Mouse (Mus musculus) hindbrain, embryonic 12.5 days (tissue): ENCODE measurements around the gene Lsm4. TPM values are rescaled to one million over a fixed set of nuclear protein-coding genes. Genes with fewer than 3 reads are reported as not detected.

Experiments used
- ATAC-seq: fragments of 200-750 bp; cut with Nextera tagmentation; 2 replicates; pipeline ENCODE4 v1.8.0; 2017; ENCODE audit warnings: moderate TSS enrichment; ENCODE audit not compliant: low FRiP score
- H3K27ac ChIP-seq: fragments of 300-500 bp; sonication (generic); 2 replicates; pipeline ENCODE4 v1.5.1; 2016; ENCODE audit warnings: mild to moderate bottlenecking
- H3K27me3 ChIP-seq: fragments of 300-500 bp; sonication (generic); 2 replicates; pipeline ENCODE4 v1.6.1; 2016; ENCODE audit warnings: mild to moderate bottlenecking
- H3K36me3 ChIP-seq: fragments of 300-500 bp; sonication (generic); 2 replicates; pipeline ENCODE4 v1.6.1; 2016; ENCODE audit warnings: mild to moderate bottlenecking
- H3K4me1 ChIP-seq: fragments of 300-500 bp; sonication (generic); 2 replicates; pipeline ENCODE4 v1.6.1; 2016
- H3K4me2 ChIP-seq: fragments of 300-500 bp; sonication (generic); replicated peaks from 2 replicates; pipeline ENCODE4 v1.6.1; 2016; ENCODE audit warnings: mild to moderate bottlenecking
- H3K4me3 ChIP-seq: fragments of 300-500 bp; sonication (generic); 2 replicates; pipeline ENCODE4 v1.5.1; 2016; ENCODE audit warnings: mild to moderate bottlenecking
- H3K9ac ChIP-seq: fragments of 300-500 bp; sonication (generic); 2 replicates; pipeline ENCODE4 v1.6.1; 2016; ENCODE audit warnings: mild to moderate bottlenecking, moderate library complexity
- H3K9me3 ChIP-seq: fragments of 300-500 bp; sonication (generic); replicated peaks from 2 replicates; pipeline ENCODE4 v1.6.1; 2016; ENCODE audit warnings: mild to moderate bottlenecking
- WGBS: fragments of 180-500 bp; shearing (Covaris S2); methylation state at CpG from one replicate; pipeline ENCODE4 v1.1.7; 2016; 5-methylcytosine and 5-hydroxymethylcytosine counted together
- polyA plus RNA-seq: library from polyadenylated mRNA; unstranded; fragments of >200 nt; fragmentation: Nextera tagmentation; extraction: Ambion mirVana; gene quantifications from 2 replicates; pipeline ENCODE4 v1.2.1, GENCODE M21; 2016

Lsm4 gene
- polyA plus RNA-seq, 1 experiment from 2014 or later: 227 TPM

DNA sequence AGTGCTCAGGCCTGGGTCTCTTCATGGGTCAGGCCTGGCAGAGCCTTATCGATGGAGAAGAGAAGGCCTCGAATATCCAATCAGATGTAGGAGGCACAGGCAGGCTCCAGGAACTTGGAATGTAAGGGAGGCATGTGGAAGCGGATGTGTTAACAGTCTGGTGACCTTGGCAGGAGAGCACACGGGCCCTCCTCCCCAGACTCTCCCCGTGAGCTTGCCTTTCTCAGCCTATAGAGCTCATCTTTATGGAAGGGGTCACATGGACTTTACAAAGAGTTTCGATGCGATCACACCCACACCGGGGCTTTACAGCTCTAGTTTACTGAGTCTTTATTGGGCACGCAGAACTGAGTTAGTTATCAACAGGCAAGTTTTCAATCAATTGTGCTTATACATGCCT is 34.3 kb upstream of the Lsm4 start:
- no peaks in the 10 kb centered on the region for H3K9me3 ChIP-seq
- ATAC-seq: no peak
- no peaks in the 10 kb centered on the region for H3K27me3 ChIP-seq
- H3K9ac ChIP-seq: no peak overlapping the region
- no peak overlapping the region for H3K27ac ChIP-seq
- H3K4me3 ChIP-seq: no peak overlapping the region
- H3K4me2 ChIP-seq: no peak overlapping the region
- no peaks in the 10 kb centered on the region for H3K36me3 ChIP-seq
- 73% methylated on average over 9 of the region's 9 CpGs for WGBS
- H3K4me1 ChIP-seq: peaks cover 16% of the 10 kb centered on the region

DNA sequence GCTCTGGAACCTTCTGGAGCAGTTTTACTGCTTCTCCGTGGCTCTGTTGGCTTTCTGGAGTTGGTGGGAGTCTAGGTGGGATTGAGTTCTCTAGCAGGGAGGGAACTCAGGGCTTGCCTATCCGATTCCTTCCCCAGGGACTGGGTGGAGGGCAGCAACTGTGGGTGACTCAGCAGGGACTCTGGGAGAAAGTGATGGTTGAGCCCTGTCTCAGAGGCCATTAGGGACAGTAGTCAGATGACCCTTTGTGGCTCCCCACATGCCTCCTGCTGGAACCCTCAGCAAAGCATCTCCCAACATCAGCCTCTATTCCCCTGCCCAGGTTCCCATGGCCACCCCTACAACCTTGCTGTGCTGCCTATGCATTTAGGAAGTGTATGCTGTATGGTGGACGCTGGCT is 30.0 kb upstream of the Lsm4 start:
- WGBS: 68% methylated on average over 3 of the region's 3 CpGs
- ATAC-seq: no peak
- H3K9me3 ChIP-seq: no peaks in the 10 kb centered on the region

DNA sequence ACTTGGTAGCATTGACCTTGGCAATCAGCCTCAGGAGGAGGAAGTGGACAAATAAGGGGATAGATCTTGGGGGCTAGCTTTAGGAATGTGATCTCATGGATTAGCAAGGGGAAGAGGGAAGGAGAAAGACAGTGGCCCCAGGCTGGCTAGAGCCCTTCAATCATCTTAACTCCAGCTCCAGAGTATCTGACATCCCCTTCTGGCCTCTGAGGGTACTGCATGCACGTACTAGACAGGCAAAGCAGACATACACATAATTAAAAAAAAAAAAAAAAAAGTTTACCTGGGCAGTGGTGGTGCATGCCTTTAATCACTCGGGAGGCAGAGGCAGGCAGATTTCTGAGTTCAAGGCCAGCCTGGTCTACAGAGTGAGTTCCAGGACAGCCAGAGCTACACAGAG is 29.0 kb upstream of the Lsm4 start:
- Histone ChIP-seq H3K27me3 (no peaks in the 10 kb centered on the region), H3K4me2 (no peak overlapping the region), H3K36me3 (peaks cover under 1% of the 10 kb centered on the region; the same call in 1 of the 2 replicates), H3K4me3 (no peak overlapping the region), H3K9me3 (no peaks in the 10 kb centered on the region), H3K27ac (no peak overlapping the region), H3K4me1 (peaks cover 34% of the 10 kb centered on the region), H3K9ac (no peak overlapping the region)
- ATAC-seq: no peak
- 84% methylated on average over 2 of the region's 2 CpGs for WGBS

More for the DNA sequence above, 30.0 kb upstream of the Lsm4 start:
- H3K9ac ChIP-seq: no peak overlapping the region
- H3K4me3 ChIP-seq: no peak overlapping the region
- H3K4me2 ChIP-seq: no peak overlapping the region
- no peaks in the 10 kb centered on the region for H3K36me3 ChIP-seq
- no peak overlapping the region for H3K27ac ChIP-seq
- H3K4me1 ChIP-seq: peaks cover 26% of the 10 kb centered on the region
- no peaks in the 10 kb centered on the region for H3K27me3 ChIP-seq

DNA sequence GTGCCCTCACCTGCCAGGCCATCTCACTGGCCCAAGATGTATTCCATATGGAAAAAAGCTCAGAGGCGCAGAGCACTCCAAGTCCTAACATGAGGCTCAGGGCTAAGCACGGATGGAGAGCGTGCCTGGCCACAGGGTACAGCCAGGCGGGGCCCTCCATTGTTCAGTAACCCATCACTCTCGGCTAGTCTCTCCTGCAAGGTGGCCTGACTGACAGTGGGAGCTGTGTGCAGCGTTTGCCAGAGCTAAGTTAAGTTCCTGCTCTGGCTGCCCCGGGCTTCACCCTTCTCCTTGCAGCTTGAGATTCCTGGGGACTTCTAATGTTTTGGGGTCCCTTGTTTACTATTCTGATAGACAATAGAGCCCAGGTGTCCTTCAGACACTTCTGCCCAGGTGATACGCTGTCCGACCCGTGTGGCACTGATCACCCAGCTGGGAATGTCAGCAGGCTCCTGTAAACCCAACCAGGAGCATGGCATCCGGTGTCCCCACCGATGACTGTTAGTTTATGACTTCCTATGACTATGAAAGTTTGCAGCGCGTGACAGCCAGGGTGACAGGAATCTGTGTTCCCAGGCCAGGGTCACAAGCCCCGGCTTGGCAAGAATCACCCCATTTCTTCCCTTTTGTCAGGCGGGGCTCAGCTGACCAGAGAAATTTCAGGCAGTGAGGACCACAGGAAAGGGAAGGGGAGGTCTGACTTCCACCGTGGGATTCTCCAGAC is 27.4 kb upstream of the Lsm4 start:
- Histone ChIP-seq H3K27ac (no peak overlapping the region), H3K36me3 (peaks cover 16% of the 10 kb centered on the region), H3K9me3 (no peaks in the 10 kb centered on the region), H3K27me3 (no peaks in the 10 kb centered on the region), H3K4me2 (no peak overlapping the region), H3K4me1 (peaks cover 48% of the 10 kb centered on the region), H3K9ac (no peak overlapping the region), H3K4me3 (no peak overlapping the region)
- ATAC-seq: no peak
- 59% methylated on average over 17 of the region's 17 CpGs for WGBS

DNA sequence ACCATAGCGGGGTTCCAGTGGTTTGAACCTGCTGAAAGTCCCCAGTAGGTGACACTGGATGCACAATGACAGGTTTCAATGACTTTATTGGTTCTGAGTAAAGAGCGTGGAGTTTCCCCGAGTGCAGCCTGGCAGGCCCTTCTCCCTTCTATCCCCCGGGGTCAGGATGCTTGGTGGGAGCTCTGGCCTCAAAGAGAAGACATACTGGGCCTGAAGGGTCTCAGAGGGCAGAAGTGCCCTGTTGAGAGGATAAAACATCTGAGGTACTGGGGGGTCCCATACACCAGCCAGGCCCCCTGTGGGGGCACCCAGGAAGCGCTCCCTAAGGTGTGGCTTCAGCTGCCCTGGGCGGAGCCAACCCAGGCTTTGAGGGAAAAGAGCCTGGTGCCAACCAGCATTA is 26.7 kb upstream of the Lsm4 start:
- Histone ChIP-seq H3K27ac (no peak overlapping the region), H3K4me1 (peaks cover 48% of the 10 kb centered on the region)

DNA sequence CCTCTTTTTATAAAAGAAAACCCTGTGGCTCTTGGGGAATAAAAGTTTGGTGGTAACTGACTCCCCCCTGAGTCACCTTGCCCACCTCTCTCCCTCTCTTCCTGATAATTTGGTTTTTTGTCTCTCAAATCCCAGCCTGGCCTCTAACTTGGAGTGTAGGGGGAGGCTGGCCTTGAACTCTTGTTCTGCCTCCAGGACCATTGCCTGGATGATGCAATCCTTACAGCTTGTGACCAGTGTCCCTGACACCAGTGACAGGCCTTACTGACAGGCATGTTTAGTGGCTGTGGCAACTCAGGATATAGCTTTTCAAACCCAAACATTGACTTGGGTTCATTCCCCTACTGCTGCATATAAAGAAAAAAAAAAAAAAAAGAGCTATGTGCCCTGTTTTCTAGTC is 26.3 kb upstream of the Lsm4 start:
- no peaks in the 10 kb centered on the region for H3K9me3 ChIP-seq
- peaks cover 48% of the 10 kb centered on the region for H3K4me1 ChIP-seq
- peak overlapping the region; percentile 75; the same call in 1 of the 2 replicates for H3K27ac ChIP-seq
- peaks cover 25% of the 10 kb centered on the region for H3K36me3 ChIP-seq
- H3K4me2 ChIP-seq: no peak overlapping the region
- ATAC-seq: no peak
- no peaks in the 10 kb centered on the region for H3K27me3 ChIP-seq
- H3K4me3 ChIP-seq: no peak overlapping the region
- no peak overlapping the region for H3K9ac ChIP-seq

More for the DNA sequence above, 26.7 kb upstream of the Lsm4 start:
- no peak for ATAC-seq
- H3K4me2 ChIP-seq: no peak overlapping the region
- WGBS: 71% methylated on average over 6 of the region's 6 CpGs
- H3K27me3 ChIP-seq: no peaks in the 10 kb centered on the region
- no peak overlapping the region for H3K4me3 ChIP-seq
- H3K36me3 ChIP-seq: peaks cover 22% of the 10 kb centered on the region
- H3K9ac ChIP-seq: no peak overlapping the region
- H3K9me3 ChIP-seq: no peaks in the 10 kb centered on the region

DNA sequence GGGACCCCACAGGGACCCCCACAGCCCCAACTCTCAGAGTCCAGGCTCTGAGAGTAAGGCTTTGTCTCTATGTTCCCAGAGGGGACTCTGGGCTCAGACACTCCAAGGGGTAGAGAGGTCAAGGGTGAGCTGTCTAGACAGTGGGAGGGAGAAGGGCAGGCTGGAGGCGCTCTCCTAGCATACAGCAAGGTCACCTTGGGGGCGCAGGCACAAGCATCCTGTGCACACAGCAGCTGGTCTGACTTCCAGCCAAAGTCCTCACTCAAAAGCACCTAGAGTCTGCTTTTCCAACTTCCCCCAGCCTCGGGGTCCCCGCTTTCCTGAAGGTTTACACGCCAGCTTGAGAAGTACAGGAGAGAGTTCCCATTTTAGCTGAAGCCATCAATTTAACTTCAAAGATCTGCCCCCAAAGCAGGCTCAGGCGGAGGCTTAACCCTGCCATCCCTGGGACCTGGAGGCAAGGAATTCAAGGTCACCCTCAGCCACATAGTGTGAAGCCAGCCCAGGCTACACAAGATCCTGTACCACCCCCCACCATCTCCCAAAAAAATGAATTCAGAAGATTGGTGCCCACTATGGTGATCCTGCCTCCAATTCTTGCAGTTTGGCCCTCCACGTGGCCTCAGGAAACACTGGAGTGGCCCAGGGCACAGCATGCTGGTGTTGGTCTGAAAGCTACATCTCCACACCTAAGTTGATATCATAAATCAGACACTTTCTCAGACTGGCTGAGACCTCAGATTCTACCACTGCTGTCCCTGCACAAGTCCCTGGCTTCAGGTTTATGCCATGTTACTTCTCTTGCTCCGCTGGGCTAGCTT is 25.5 kb upstream of the Lsm4 start:
- 0 out of 2 replicates have a peak, but pooled peaks have one; percentile 3 for ATAC-seq
- H3K4me2 ChIP-seq: 0 out of 2 replicates have a peak overlapping the region, but pooled peaks have one; percentile 15
- 48% methylated on average over 8 of the region's 8 CpGs for WGBS
- no peak overlapping the region for H3K4me3 ChIP-seq
- no peaks in the 10 kb centered on the region for H3K9me3 ChIP-seq
- peaks cover 33% of the 10 kb centered on the region for H3K36me3 ChIP-seq
- peak overlapping the region; percentile 75 for H3K27ac ChIP-seq
- peak overlapping the region; percentile 36 for H3K9ac ChIP-seq
- peaks cover 51% of the 10 kb centered on the region for H3K4me1 ChIP-seq
- H3K27me3 ChIP-seq: no peaks in the 10 kb centered on the region

DNA sequence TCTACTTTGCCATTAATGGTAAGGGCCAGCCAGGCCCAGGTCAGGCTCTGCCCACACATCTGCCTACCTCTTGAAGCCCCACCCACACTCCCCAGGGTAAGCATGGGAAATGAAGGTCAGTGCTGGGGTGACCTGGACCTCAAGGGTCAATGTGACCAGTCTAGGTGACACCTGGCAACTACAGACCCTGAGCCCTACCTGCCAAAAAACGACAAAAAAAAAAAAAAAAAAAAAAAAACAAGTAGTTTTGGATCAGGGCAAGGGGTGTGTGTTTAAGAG is 24.9 kb upstream of the Lsm4 start:
- Histone ChIP-seq H3K4me3 (no peak overlapping the region), H3K4me1 (peaks cover 53% of the 10 kb centered on the region)

DNA sequence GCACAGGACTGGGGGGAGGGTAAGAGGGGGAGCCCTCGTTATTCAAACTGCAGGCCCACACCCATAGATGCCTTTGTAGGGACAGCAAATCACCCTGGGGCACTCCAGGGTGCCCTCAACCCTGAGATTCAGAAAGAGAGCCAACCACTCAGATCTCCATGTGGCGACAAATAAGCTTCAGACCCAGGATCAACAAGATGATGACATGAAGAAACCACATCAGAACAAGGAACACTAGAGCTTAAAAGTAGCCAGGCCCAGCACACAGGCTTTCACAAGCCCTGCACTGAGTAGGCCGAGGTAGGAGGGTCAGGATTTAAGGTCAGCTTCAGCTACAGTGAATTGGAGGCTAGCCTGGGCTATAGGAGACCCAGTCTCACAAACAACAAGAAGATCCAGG is 24.1 kb upstream of the Lsm4 start:
- Histone ChIP-seq H3K4me2 (no peak overlapping the region), H3K4me3 (no peak overlapping the region), H3K36me3 (peaks cover 36% of the 10 kb centered on the region), H3K27me3 (no peaks in the 10 kb centered on the region), H3K4me1 (peaks cover 53% of the 10 kb centered on the region), H3K27ac (peak overlapping the region; percentile 77), H3K9ac (no peak overlapping the region), H3K9me3 (no peaks in the 10 kb centered on the region)
- no peak for ATAC-seq
- WGBS: 69% methylated on average over 3 of the region's 3 CpGs

More for the DNA sequence above, 24.9 kb upstream of the Lsm4 start:
- H3K9ac ChIP-seq: no peak overlapping the region
- peaks cover 36% of the 10 kb centered on the region for H3K36me3 ChIP-seq
- H3K9me3 ChIP-seq: no peaks in the 10 kb centered on the region
- no peaks in the 10 kb centered on the region for H3K27me3 ChIP-seq
- 0 out of 2 replicates have a peak overlapping the region, but pooled peaks have one; percentile 75 for H3K27ac ChIP-seq
- WGBS: 38% methylated on average over 1 of the region's 1 CpGs
- no peak for ATAC-seq
- no peak overlapping the region for H3K4me2 ChIP-seq

DNA sequence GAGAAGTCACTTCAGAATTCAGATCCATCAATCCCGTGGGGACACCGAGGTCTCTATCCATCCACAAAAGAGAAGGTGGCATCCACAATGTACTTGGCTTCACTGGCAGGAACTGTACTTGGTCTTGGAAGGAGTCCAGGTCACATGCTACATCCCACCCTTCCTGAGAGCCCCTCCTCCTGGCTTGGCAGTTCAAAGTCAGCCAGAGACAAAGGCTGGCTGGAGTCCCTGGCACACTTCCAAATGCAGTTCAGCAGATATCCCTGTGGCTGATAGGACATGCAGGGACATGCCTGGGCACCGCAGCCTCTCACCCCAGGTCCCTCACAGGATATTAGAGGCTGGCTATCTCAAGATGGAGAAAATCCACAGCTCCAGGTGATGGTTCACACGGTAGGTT is 23.7 kb upstream of the Lsm4 start:
- ATAC-seq: peak; percentile 73
- Histone ChIP-seq H3K9me3 (no peaks in the 10 kb centered on the region), H3K27me3 (no peaks in the 10 kb centered on the region), H3K4me2 (no peak overlapping the region), H3K9ac (0 out of 2 replicates have a peak overlapping the region, but pooled peaks have one; percentile 18), H3K4me3 (no peak overlapping the region), H3K27ac (peak overlapping the region; percentile 77), H3K4me1 (peaks cover 53% of the 10 kb centered on the region), H3K36me3 (peaks cover 36% of the 10 kb centered on the region)
- 59% methylated on average over 4 of the region's 4 CpGs for WGBS

DNA sequence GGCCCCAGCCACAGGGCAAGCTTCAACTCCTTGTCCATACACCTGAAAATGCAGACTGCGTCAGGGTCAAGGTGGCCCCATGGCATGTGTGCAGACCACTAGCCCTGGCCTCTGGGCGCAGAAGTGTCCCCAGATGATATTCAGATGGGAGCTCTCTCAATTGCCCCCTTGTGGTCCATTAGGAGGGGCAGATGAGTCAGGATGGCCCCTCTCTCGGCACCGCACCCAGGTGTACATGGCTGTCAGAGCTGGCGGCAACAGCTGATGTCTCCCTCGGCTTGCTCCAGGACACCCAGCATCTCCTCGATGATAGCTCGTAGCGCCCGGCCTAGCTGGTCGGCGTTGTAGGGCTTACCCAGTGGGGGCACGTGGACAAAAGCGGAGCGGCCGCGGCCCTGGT is 22.7 kb upstream of the Lsm4 start:
- H3K27ac ChIP-seq: peak overlapping the region; percentile 77; the same call in 1 of the 2 replicates
- no peak overlapping the region for H3K9ac ChIP-seq
- H3K9me3 ChIP-seq: no peaks in the 10 kb centered on the region
- no peak for ATAC-seq
- H3K36me3 ChIP-seq: peaks cover 41% of the 10 kb centered on the region
- no peak overlapping the region for H3K4me3 ChIP-seq
- H3K4me2 ChIP-seq: no peak overlapping the region
- no peaks in the 10 kb centered on the region for H3K27me3 ChIP-seq
- peaks cover 61% of the 10 kb centered on the region for H3K4me1 ChIP-seq
- WGBS: 92% methylated on average over 17 of the region's 17 CpGs

DNA sequence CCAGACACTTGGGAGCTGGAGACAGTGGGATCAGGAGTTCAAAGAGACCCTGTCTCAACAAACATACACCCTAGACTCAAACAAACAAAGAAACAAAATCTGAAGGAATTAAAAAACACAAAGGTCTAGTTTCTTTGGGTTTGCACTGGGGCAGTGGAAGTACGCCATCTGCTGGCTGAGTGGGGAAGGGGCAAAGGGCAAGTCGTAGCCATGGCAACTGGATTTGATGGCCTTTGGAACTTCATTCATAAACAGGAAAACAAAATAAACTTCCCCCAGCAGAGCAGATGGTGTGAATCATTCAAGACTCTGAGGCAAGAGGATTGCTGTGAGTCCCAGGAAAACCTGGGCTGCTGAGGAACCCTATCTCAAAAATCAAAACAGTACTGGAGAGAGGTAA is 19.8 kb upstream of the Lsm4 start:
- WGBS: 58% methylated on average over 2 of the region's 2 CpGs
- Histone ChIP-seq H3K4me1 (peaks cover 62% of the 10 kb centered on the region), H3K9ac (no peak overlapping the region), H3K27ac (peak overlapping the region; percentile 52; the same call in 1 of the 2 replicates), H3K4me2 (no peak overlapping the region), H3K4me3 (no peak overlapping the region), H3K36me3 (peaks cover 41% of the 10 kb centered on the region), H3K9me3 (no peaks in the 10 kb centered on the region), H3K27me3 (no peaks in the 10 kb centered on the region)
- no peak for ATAC-seq
